Mouse (Mus musculus) megakaryocyte-erythroid progenitor cell, adult 5 weeks (primary cell): ENCODE data around the gene Ankrd6. TPM values are rescaled to one million over a fixed set of nuclear protein-coding genes. Genes with fewer than 3 reads are reported as not detected.

ENCODE experiments used
- polyA plus RNA-seq: library from polyadenylated mRNA; stranded (reverse); fragments of >175 nt; gene quantifications from 2 replicates; pipeline ENCODE4 v1.2.3, GENCODE M21; 2012

The Ankrd6 gene
- 0.40 and 0.45 TPM in 2 replicates for polyA plus RNA-seq

DNA sequence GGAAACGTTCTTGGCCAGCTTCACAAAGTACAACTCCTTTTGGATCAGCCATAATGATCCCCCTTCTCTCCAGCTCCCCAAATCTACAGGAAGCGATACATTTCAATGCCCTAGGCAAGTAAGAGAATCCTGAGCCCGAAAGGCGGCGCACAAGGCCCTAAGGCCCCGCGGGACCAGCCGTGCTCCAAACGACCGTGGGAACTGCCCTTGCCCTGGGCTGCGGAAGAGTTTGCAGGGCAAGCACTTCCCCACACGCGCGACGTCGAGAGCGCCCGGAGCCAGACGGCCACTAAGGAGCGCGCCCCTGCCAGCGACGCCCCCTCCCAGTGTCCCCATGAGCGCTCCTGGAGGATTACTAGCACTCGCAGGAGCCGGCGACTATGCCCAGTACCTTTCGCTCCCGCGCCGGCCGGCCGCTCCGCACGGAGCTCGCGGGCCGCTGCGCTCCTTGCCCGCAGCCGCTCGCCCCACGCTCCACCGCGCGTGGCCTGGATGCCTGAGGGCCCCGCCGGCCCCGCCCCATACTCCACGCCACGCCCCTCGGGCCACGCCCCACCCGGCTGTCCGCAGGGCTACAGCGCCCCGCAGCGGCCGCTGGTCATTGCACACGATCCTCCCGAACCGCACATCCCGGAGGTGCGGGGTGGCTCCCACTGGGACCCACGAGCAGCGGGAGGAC, at the start of gene Ankrd6:
Gene Ankrd6, minus strand, starts transcription at position 486 of the 679 bp plus-strand sequence.

DNA sequence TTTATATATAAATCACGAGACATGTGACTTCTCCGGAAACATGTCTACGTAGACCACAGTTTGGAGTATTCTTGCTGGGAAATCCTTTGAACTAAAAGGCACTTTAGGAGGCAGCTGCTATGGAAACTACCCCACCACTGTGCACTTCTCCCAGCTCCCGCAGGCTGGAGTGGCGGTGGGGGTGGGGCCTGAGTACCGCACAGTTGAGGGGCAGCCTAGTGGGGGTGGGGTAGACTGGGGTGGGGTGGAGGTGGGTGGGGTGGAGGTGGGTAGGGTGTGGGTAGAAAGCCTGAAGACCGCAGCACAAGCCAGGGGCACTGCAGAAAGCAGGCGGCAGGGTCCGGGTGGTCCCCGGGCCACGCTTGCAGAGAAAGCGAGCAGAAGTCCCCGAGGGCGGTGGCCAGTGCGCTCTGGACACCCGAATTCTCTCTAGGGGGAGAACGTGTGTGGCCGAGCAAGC, 32.1 kb upstream of the Ankrd6 start, which contains the start of gene Rragd:
Gene Rragd, plus strand, starts transcription at position 322 of the 460 bp plus-strand sequence.

DNA sequence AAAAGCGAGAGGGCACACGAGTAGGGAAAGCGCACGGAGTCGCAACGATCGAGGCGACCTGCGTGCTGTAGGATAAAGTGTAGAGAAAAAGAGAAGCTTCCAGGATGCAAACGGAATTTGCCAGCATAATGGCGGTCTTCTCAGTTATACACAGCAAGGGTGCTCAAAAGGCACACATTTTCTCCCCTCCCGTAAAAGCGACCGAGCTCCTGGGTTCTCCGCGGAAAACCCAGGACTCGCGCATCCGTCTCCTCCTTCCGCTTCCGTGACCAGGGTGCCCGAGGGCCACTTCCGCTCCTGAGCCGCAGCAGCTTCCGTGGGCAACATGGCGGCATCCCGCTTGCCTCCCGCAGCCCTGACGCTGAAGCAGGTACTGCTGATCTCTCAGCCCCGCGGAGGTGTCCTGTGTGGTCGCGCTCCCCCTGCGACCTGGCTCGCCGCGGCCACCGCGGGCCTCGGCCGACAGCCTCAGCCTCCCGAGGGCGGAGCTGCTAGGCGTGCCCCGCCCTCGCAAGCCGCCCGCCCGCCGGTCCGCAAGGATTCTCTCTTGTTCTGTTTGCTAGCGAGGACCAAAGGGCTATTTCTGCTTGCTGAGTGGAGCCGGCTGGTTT, 150.6 kb downstream of the Ankrd6 start, which contains the start of gene Lyrm2:
Gene Lyrm2, plus strand, starts transcription at position 288 of the 611 bp plus-strand sequence.

Other genes starting within 250 kb of the Ankrd6 start
- gene Lyrm2, start 150.6 kb downstream of the Ankrd6 start, polyA plus RNA-seq: 1.8 and 3.5 TPM in 2 replicates
- 0.02 and 0.05 TPM in 2 replicates for gene Rragd, start 32.2 kb upstream of the Ankrd6 start, polyA plus RNA-seq
- 34.0 and 34.1 TPM in 2 replicates for gene Ube2j1, start 80.6 kb upstream of the Ankrd6 start, polyA plus RNA-seq
- gene Gabrr2, start 112.2 kb upstream of the Ankrd6 start, polyA plus RNA-seq: 0.06 and 0.10 TPM in 2 replicates
- not detected in 2 replicates for gene Gabrr1, start 181.7 kb upstream of the Ankrd6 start, polyA plus RNA-seq
- gene Pm20d2, start 238.9 kb upstream of the Ankrd6 start, polyA plus RNA-seq: 1.1 and 1.7 TPM in 2 replicates